Mouse (Mus musculus): ENCODE data around the gene Ring1. TPM values are rescaled to one million over a fixed set of nuclear protein-coding genes. Genes with fewer than 3 reads are reported as not detected.

The Ring1 gene
- polyA plus RNA-seq, 1 experiment from 2014 or later, result 19.1 TPM

- no peak overlapping the region for H3K27ac ChIP-seq (ENCODE audit: low read length)
- no peak overlapping the region for H3K9ac ChIP-seq (replicated peaks; ENCODE audit: low read depth)
- DNase-seq (ENCODE audit: low spot score) (peak; percentile 64), ATAC-seq (no peak)
- 66% methylated on average over 10 of the region's 10 CpGs for WGBS
- peaks cover 35% of the 10 kb centered on the region for H3K4me1 ChIP-seq (ENCODE audit: insufficient read depth, low read depth, low read length)
- H3K4me2 ChIP-seq (replicated peaks; ENCODE audit: low read depth, low read length), result no peak overlapping the region
- H3K4me3 ChIP-seq (ENCODE audit: low read depth, low read length), result no peak overlapping the region
- H3K27me3 ChIP-seq (replicated peaks; ENCODE audit: insufficient read depth, low read length), result no peaks in the 10 kb centered on the region
- H3K9me3 ChIP-seq (ENCODE audit: low read length), result no peaks in the 10 kb centered on the region
- peaks cover 18% of the 10 kb centered on the region for H3K36me3 ChIP-seq (ENCODE audit: insufficient read depth, low read length)
- no peak for TF ChIP-seq EP300 (IDR thresholded peaks at IDR 0.05)
- peak; percentile 81 for TF ChIP-seq CTCF (IDR thresholded peaks at IDR 0.05)
Measured at GRCm38 (mm10) chr17:34034064-34034463, 9.6 kb upstream of the Ring1 start.

DNA sequence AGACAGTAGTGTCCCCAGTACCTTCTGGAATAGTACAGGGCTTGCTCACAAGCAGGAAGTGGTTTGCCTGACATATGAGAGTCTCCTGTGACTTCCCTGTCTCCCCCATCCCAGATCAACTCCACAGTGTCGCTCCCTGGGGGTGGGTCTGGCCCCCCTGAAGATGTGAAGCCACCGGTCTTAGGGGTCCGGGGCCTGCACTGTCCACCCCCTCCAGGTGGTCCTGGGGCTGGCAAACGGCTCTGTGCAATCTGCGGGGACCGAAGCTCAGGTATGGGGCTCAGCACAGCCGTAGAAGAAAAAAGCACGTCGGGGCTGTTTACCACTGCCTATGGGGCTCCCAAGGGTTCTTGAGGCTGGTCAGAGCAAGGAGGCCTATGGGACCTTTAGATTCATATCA is 9.0 kb upstream of the Ring1 start:
- Histone ChIP-seq H3K27me3 (replicated peaks; ENCODE audit: insufficient read depth, low read length) (no peaks in the 10 kb centered on the region), H3K4me1 (ENCODE audit: insufficient read depth, low read depth, low read length) (peaks cover 31% of the 10 kb centered on the region), H3K9ac (replicated peaks; ENCODE audit: low read depth) (no peak overlapping the region), H3K36me3 (ENCODE audit: insufficient read depth, low read length) (peaks cover 23% of the 10 kb centered on the region), H3K27ac (ENCODE audit: low read length) (no peak overlapping the region), H3K4me3 (ENCODE audit: low read depth, low read length) (no peak overlapping the region), H3K4me2 (replicated peaks; ENCODE audit: low read depth, low read length) (no peak overlapping the region; the same call in 1 of the 2 replicates), H3K9me3 (ENCODE audit: low read length) (no peaks in the 10 kb centered on the region)
- no peak for TF ChIP-seq CTCF (IDR thresholded peaks at IDR 0.05)
- TF ChIP-seq EP300 (IDR thresholded peaks at IDR 0.05), result no peak
- WGBS, result 91% methylated on average over 9 of the region's 9 CpGs
- DNase-seq (ENCODE audit: low spot score), result no peak
- ATAC-seq, result no peak

DNA sequence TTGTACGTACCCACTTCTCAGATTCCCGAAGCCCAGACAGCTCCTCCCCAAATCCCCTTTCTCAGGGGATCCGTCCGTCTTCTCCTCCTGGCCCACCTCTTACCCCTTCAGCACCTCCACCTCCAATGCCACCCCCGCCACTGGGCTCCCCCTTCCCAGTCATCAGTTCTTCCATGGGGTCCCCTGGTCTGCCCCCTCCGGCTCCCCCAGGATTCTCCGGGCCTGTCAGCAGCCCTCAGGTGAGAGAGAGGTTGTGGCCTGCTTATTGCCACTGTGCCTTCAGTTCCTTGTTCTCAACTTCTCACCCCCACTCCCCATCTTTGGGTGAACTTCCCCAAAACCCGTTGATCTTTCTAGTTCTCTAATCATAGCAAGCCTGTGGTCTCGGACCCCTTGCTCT is 8.3 kb upstream of the Ring1 start:
- peak overlapping the region; percentile 98 for H3K27ac ChIP-seq (ENCODE audit: low read length)
- 36% methylated on average over 9 of the region's 9 CpGs for WGBS
- peaks cover 28% of the 10 kb centered on the region for H3K4me1 ChIP-seq (ENCODE audit: insufficient read depth, low read depth, low read length)
- H3K9me3 ChIP-seq (ENCODE audit: low read length), result no peaks in the 10 kb centered on the region
- no peaks in the 10 kb centered on the region for H3K27me3 ChIP-seq (replicated peaks; ENCODE audit: insufficient read depth, low read length)
- H3K4me2 ChIP-seq (replicated peaks; ENCODE audit: low read depth, low read length), result peak overlapping the region; percentile 82
- DNase-seq (ENCODE audit: low spot score) (no peak), ATAC-seq (no peak)
- peak overlapping the region; percentile 94; the same call in 1 of the 2 replicates for H3K4me3 ChIP-seq (ENCODE audit: low read depth, low read length)
- H3K9ac ChIP-seq (replicated peaks; ENCODE audit: low read depth), result peak overlapping the region; percentile 91; the same call in 1 of the 2 replicates
- TF ChIP-seq EP300 (IDR thresholded peaks at IDR 0.05) (no peak), CTCF (IDR thresholded peaks at IDR 0.05) (no peak)
- H3K36me3 ChIP-seq (ENCODE audit: insufficient read depth, low read length), result peaks cover 23% of the 10 kb centered on the region

DNA sequence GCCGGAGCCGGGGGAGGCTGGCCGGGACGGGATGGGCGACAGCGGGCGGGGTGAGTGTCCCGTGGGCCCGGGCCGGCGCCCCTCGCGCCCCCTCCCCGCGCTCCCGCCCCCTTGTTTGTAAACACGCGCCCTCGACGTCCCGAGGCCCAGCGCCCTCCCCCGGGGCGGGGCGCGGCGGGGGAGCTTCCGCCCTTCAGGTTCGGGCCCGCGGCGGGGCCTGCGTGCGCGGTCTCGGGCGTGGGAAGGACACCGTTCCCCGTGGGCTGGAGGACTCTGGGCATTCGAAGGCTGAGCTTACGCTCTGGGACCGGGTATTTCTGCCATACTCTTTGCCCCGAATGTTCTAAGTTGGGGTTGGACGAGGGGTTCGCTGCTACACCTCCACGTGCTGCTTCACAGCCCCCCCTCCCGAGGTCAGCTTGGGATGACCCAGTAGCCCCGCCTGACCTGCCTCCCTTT is 7.7 kb upstream of the Ring1 start:
- peak; percentile 71 for DNase-seq (ENCODE audit: low spot score)
- Histone ChIP-seq H3K27ac (ENCODE audit: low read length) (peak overlapping the region; percentile 98), H3K4me3 (ENCODE audit: low read depth, low read length) (peak overlapping the region; percentile 94), H3K27me3 (replicated peaks; ENCODE audit: insufficient read depth, low read length) (no peaks in the 10 kb centered on the region), H3K4me2 (replicated peaks; ENCODE audit: low read depth, low read length) (peak overlapping the region; percentile 82), H3K9ac (replicated peaks; ENCODE audit: low read depth) (peak overlapping the region; percentile 91), H3K36me3 (ENCODE audit: insufficient read depth, low read length) (peaks cover 23% of the 10 kb centered on the region), H3K4me1 (ENCODE audit: insufficient read depth, low read depth, low read length) (peaks cover 31% of the 10 kb centered on the region), H3K9me3 (ENCODE audit: low read length) (no peaks in the 10 kb centered on the region)
- ATAC-seq, result peak; percentile 32
- TF ChIP-seq EP300 (IDR thresholded peaks at IDR 0.05), result no peak
- TF ChIP-seq CTCF (IDR thresholded peaks at IDR 0.05), result no peak; the same call in 1 of the 2 replicates
- 0% methylated on average over 19 of the region's 48 CpGs for WGBS

DNA sequence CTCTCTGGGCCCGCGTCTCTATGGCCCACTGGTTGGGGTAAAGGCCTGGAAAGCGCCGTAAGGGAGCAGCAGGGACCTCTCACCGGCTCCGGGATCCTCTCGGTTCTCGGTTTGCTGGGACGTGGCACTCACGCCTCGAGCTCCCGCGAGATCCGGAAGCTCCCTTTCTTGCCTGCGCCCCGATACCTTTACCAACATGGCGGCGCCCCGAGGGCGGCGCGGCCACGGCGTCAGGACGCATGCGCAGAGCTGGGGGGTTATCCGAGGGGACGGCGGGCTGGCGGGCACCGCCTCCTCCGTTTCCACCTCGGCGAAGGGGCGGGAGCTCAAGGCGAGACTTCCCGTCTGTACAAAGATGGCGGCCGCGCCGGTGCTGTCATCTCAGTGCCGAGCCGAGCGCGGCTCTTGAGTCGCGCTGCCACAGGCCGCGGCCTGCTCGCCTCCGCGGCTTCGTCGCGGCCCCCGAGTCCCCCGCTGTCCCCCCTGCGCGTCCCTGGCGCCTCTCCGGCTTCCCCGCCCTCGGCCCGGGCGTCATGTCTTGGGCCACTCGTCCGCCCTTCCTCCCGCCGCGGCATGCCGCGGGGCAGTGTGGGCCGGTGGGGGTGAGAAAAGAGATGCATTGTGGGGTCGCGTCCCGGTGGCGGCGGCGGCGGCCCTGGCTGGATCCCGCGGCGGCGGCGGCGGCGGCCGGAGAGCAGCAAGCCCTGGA is 7.1 kb upstream of the Ring1 start, which contains the start of the genes Slc39a7 and Rxrb:
Gene Slc39a7 (minus strand): TSS at position 218 of the 709 bp plus-strand sequence.
Gene Rxrb (plus strand): TSS at position 348 of the 709 bp plus-strand sequence.
- DNase-seq (ENCODE audit: low spot score) (peak; percentile 98), ATAC-seq (peak; percentile 85)
- no peaks in the 10 kb centered on the region for H3K27me3 ChIP-seq (replicated peaks; ENCODE audit: insufficient read depth, low read length)
- TF ChIP-seq CTCF (IDR thresholded peaks at IDR 0.05) (no peak), EP300 (IDR thresholded peaks at IDR 0.05) (peak; percentile 77)
- peaks cover 36% of the 10 kb centered on the region for H3K4me1 ChIP-seq (ENCODE audit: insufficient read depth, low read depth, low read length)
- WGBS, result 0% methylated on average over 51 of the region's 88 CpGs
- peak within 1 kb of the TSS; percentile 89 for H3K4me2 ChIP-seq (replicated peaks; ENCODE audit: low read depth, low read length)
- H3K9ac ChIP-seq (replicated peaks; ENCODE audit: low read depth), result peak within 1 kb of the TSS; percentile 91
- no peaks in the 10 kb centered on the region for H3K9me3 ChIP-seq (ENCODE audit: low read length)
- peak within 1 kb of the TSS; percentile 94 for H3K4me3 ChIP-seq (ENCODE audit: low read depth, low read length)
- H3K27ac ChIP-seq (ENCODE audit: low read length), result peak within 1 kb of the TSS; percentile 98
- peaks cover 22% of the 10 kb centered on the region for H3K36me3 ChIP-seq (ENCODE audit: insufficient read depth, low read length)

DNA sequence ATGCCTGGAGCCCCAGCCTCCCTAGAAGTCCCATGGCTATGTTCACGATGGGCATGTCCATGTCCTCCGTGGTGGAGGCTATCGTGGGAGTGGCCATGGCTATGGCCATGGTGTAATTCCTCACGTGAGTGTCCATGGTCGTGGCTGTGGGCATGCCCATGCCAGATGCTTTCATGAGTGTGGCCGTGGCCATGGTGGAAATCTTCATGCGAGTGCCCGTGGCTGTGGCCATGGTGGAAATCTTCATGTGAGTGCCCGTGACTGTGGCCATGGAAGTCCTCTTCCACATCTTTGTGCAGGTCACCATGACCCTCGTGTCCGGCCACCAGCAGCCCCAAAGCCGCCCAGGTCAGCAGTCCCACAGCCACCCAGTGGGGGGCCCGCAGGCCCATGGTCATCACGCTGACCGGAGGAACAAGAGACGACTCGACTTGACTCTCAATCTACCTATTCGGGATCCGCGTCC is 6.4 kb upstream of the Ring1 start:
- Histone ChIP-seq H3K4me2 (replicated peaks; ENCODE audit: low read depth, low read length) (peak overlapping the region; percentile 89), H3K27ac (ENCODE audit: low read length) (peak overlapping the region; percentile 98)

More for the DNA sequence above, 6.4 kb upstream of the Ring1 start:
- Histone ChIP-seq H3K27me3 (replicated peaks; ENCODE audit: insufficient read depth, low read length) (no peaks in the 10 kb centered on the region), H3K9ac (replicated peaks; ENCODE audit: low read depth) (peak overlapping the region; percentile 91), H3K36me3 (ENCODE audit: insufficient read depth, low read length) (peaks cover 15% of the 10 kb centered on the region), H3K9me3 (ENCODE audit: low read length) (no peaks in the 10 kb centered on the region), H3K4me3 (ENCODE audit: low read depth, low read length) (peak overlapping the region; percentile 94), H3K4me1 (ENCODE audit: insufficient read depth, low read depth, low read length) (peaks cover 36% of the 10 kb centered on the region)
- peak; percentile 5 for ATAC-seq
- DNase-seq (ENCODE audit: low spot score), result peak; percentile 49
- TF ChIP-seq EP300 (IDR thresholded peaks at IDR 0.05) (no peak), CTCF (IDR thresholded peaks at IDR 0.05) (peak; percentile 38)
- WGBS, result 2% methylated on average over 20 of the region's 20 CpGs

Measured in lung, postnatal 0 days (tissue).